Mouse (Mus musculus): Measurements from ENCODE around the gene Pcyt1b. TPM values are rescaled to one million over a fixed set of nuclear protein-coding genes. Genes with fewer than 3 reads are reported as not detected.

Gene Pcyt1b
- 0.36 and 0.78 TPM in 2 replicates for polyA plus RNA-seq (2012; rRNA removed)

- 32% methylated on average over 3 of the region's 3 CpGs for WGBS
- TF ChIP-seq CTCF (IDR thresholded peaks at IDR 0.05; ENCODE audit: insufficient read depth, low read length) (no peak), POLR2A (IDR thresholded peaks at IDR 0.05; ENCODE audit: borderline replicate concordance, extremely low read depth, low read depth, low read length) (no peak)
- Histone ChIP-seq H3K4me3 (replicated peaks; ENCODE audit: extremely low read depth, low read depth, low read length) (no peak within 1 kb of the TSS), H3K4me1 (ENCODE audit: control insufficient read depth, insufficient read depth, low read length) (no peaks in the 10 kb centered on the region)
- no peak for DNase-seq
Observed at GRCm38 (mm10) chrX:93654218-93655002, at the start of gene Pcyt1b. Gene Pcyt1b (plus strand): TSS chrX:93654863.

GRCm38 (mm10) chrX:93630256-93630655 is 24.4 kb upstream of the Pcyt1b start:
- Histone ChIP-seq H3K4me1 (ENCODE audit: control insufficient read depth, insufficient read depth, low read length) (peaks cover 2% of the 10 kb centered on the region; the same call in 1 of the 2 replicates), H3K4me3 (replicated peaks; ENCODE audit: extremely low read depth, low read depth, low read length) (no peak overlapping the region)
- WGBS = 50% methylated on average over 1 of the region's 1 CpGs
- no peak for TF ChIP-seq POLR2A (IDR thresholded peaks at IDR 0.05; ENCODE audit: borderline replicate concordance, extremely low read depth, low read depth, low read length)
- no peak for TF ChIP-seq CTCF (IDR thresholded peaks at IDR 0.05; ENCODE audit: insufficient read depth, low read length)
- DNase-seq = no peak

- WGBS = 27% methylated on average over 53 of the region's 53 CpGs
- peak within 1 kb of the TSS; percentile 100 for H3K4me3 ChIP-seq (replicated peaks; ENCODE audit: extremely low read depth, low read depth, low read length)
- peak; percentile 71 for DNase-seq
- TF ChIP-seq POLR2A (IDR thresholded peaks at IDR 0.05; ENCODE audit: borderline replicate concordance, extremely low read depth, low read depth, low read length) = peak; percentile 37; the same call in 1 of the 2 replicates
- no peak for TF ChIP-seq CTCF (IDR thresholded peaks at IDR 0.05; ENCODE audit: insufficient read depth, low read length)
- H3K4me1 ChIP-seq (ENCODE audit: control insufficient read depth, insufficient read depth, low read length) = peaks cover 2% of the 10 kb centered on the region; the same call in 1 of the 2 replicates
Observed at GRCm38 (mm10) chrX:93631657-93632449, 22.8 kb upstream of the Pcyt1b start, which contains the start of gene Pola1. Gene Pola1 (minus strand): TSS chrX:93632155.

- TF ChIP-seq POLR2A (IDR thresholded peaks at IDR 0.05; ENCODE audit: borderline replicate concordance, extremely low read depth, low read depth, low read length) = no peak
- TF ChIP-seq CTCF (IDR thresholded peaks at IDR 0.05; ENCODE audit: insufficient read depth, low read length) = no peak
- 68% methylated on average over 2 of the region's 2 CpGs for WGBS
- no peak for DNase-seq
Observed at GRCm38 (mm10) chrX:93634861-93635375, 19.7 kb upstream of the Pcyt1b start.

DNA sequence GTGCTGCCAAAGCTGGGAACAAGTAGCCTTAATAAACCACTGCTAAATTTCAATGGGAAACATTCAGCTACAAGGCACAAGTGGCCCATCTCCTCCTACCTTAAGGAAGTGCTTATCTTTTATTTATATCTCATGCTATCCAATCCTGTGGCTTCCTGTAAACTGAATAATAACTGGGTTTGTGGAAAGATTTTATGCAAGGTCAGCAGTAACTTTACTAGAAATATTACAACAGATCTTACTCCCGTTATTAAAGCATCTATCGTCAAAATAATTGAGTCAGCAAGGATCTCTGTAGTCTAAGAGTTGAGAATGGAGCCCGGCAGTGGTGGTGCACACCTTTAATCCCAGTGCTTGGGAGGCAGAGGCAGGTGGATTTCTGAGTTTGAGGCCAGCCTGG is 11.1 kb upstream of the Pcyt1b start:
- no peaks in the 10 kb centered on the region for H3K4me1 ChIP-seq (ENCODE audit: control insufficient read depth, insufficient read depth, low read length)
- H3K4me3 ChIP-seq (replicated peaks; ENCODE audit: extremely low read depth, low read depth, low read length) = no peak overlapping the region
- TF ChIP-seq POLR2A (IDR thresholded peaks at IDR 0.05; ENCODE audit: borderline replicate concordance, extremely low read depth, low read depth, low read length) = no peak
- no peak for TF ChIP-seq CTCF (IDR thresholded peaks at IDR 0.05; ENCODE audit: insufficient read depth, low read length)
- no peak for DNase-seq
- 78% methylated on average over 3 of the region's 3 CpGs for WGBS

More at GRCm38 (mm10) chrX:93634861-93635375, 19.7 kb upstream of the Pcyt1b start:
- H3K4me3 ChIP-seq (replicated peaks; ENCODE audit: extremely low read depth, low read depth, low read length) = no peak overlapping the region
- H3K4me1 ChIP-seq (ENCODE audit: control insufficient read depth, insufficient read depth, low read length) = peaks cover 2% of the 10 kb centered on the region; the same call in 1 of the 2 replicates

GRCm38 (mm10) chrX:93644022-93644421 is 10.6 kb upstream of the Pcyt1b start:
- DNase-seq = no peak
- H3K4me3 ChIP-seq (replicated peaks; ENCODE audit: extremely low read depth, low read depth, low read length) = no peak overlapping the region
- TF ChIP-seq CTCF (IDR thresholded peaks at IDR 0.05; ENCODE audit: insufficient read depth, low read length) (no peak), POLR2A (IDR thresholded peaks at IDR 0.05; ENCODE audit: borderline replicate concordance, extremely low read depth, low read depth, low read length) (no peak)
- H3K4me1 ChIP-seq (ENCODE audit: control insufficient read depth, insufficient read depth, low read length) = no peaks in the 10 kb centered on the region

- H3K4me1 ChIP-seq (ENCODE audit: control insufficient read depth, insufficient read depth, low read length) = no peaks in the 10 kb centered on the region
- WGBS = 84% methylated on average over 2 of the region's 2 CpGs
- H3K4me3 ChIP-seq (replicated peaks; ENCODE audit: extremely low read depth, low read depth, low read length) = no peak overlapping the region
- no peak for DNase-seq
- TF ChIP-seq POLR2A (IDR thresholded peaks at IDR 0.05; ENCODE audit: borderline replicate concordance, extremely low read depth, low read depth, low read length) (no peak), CTCF (IDR thresholded peaks at IDR 0.05; ENCODE audit: insufficient read depth, low read length) (no peak)
Observed at GRCm38 (mm10) chrX:93650738-93651137, 3.9 kb upstream of the Pcyt1b start.

GRCm38 (mm10) chrX:93655153-93655552 is 490 bp downstream of the Pcyt1b start:
- WGBS = 74% methylated on average over 5 of the region's 5 CpGs
- DNase-seq = no peak
- Histone ChIP-seq H3K4me1 (ENCODE audit: control insufficient read depth, insufficient read depth, low read length) (no peaks in the 10 kb centered on the region), H3K4me3 (replicated peaks; ENCODE audit: extremely low read depth, low read depth, low read length) (no peak overlapping the region)
- TF ChIP-seq POLR2A (IDR thresholded peaks at IDR 0.05; ENCODE audit: borderline replicate concordance, extremely low read depth, low read depth, low read length) (no peak), CTCF (IDR thresholded peaks at IDR 0.05; ENCODE audit: insufficient read depth, low read length) (no peak)

GRCm38 (mm10) chrX:93663919-93664586 is 9.4 kb downstream of the Pcyt1b start:
- no peak overlapping the region for H3K4me3 ChIP-seq (replicated peaks; ENCODE audit: extremely low read depth, low read depth, low read length)
- H3K4me1 ChIP-seq (ENCODE audit: control insufficient read depth, insufficient read depth, low read length) = no peaks in the 10 kb centered on the region
- no peak for TF ChIP-seq CTCF (IDR thresholded peaks at IDR 0.05; ENCODE audit: insufficient read depth, low read length)
- no peak for TF ChIP-seq POLR2A (IDR thresholded peaks at IDR 0.05; ENCODE audit: borderline replicate concordance, extremely low read depth, low read depth, low read length)
- WGBS = 83% methylated on average over 5 of the region's 5 CpGs
- no peak for DNase-seq
